Mouse (Mus musculus) hindbrain, postnatal 0 days (tissue): Measurements from ENCODE around the gene Mrrf. TPM values are rescaled to one million over a fixed set of nuclear protein-coding genes. Genes with fewer than 3 reads are reported as not detected.

Source experiments
- ATAC-seq: fragments of 200-750 bp; cut with Nextera tagmentation; 2 replicates; pipeline ENCODE4 v1.8.0; 2017; ENCODE audit warnings: mild to moderate bottlenecking, moderate TSS enrichment, moderate library complexity
- DNase-seq: peaks from one replicate; pipeline ENCODE4 v3.0.0-alpha.2; 2015; ENCODE audit warnings: low spot score
- H3K27ac ChIP-seq: fragments of 300-500 bp; sonication (generic); 2 replicates; pipeline ENCODE4 v1.5.1; 2014; ENCODE audit warnings: mild to moderate bottlenecking
- H3K27me3 ChIP-seq: fragments of 300-500 bp; sonication (generic); 2 replicates; pipeline ENCODE4 v1.6.1; 2014; ENCODE audit warnings: low read length, mixed read lengths; ENCODE audit not compliant: insufficient read depth
- H3K36me3 ChIP-seq: fragments of 300-500 bp; sonication (generic); 2 replicates; pipeline ENCODE4 v1.6.1; 2014; ENCODE audit warnings: low read length, mixed read lengths; ENCODE audit not compliant: insufficient read depth
- H3K4me1 ChIP-seq: fragments of 300-500 bp; sonication (generic); 2 replicates; pipeline ENCODE4 v1.6.1; 2014; ENCODE audit warnings: antibody characterized with exemption, low read length, mixed read lengths; ENCODE audit not compliant: insufficient read depth
- H3K4me2 ChIP-seq: fragments of 300-500 bp; sonication (generic); 2 replicates; pipeline ENCODE4 v1.6.1; 2014; ENCODE audit warnings: low read depth, mild to moderate bottlenecking, low read length, moderate library complexity, mixed read lengths
- H3K4me3 ChIP-seq: fragments of 300-500 bp; sonication (generic); 2 replicates; pipeline ENCODE4 v1.5.1; 2014; ENCODE audit warnings: low read length
- H3K9ac ChIP-seq: fragments of 300-500 bp; sonication (generic); replicated peaks from 2 replicates; pipeline ENCODE4 v1.6.1; 2014; ENCODE audit warnings: mild to moderate bottlenecking, low read length, moderate library complexity, mixed read lengths
- H3K9me3 ChIP-seq: fragments of 300-500 bp; sonication (generic); 2 replicates; pipeline ENCODE4 v1.6.1; 2016; ENCODE audit warnings: low read length, mixed read lengths
- CTCF ChIP-seq: IDR thresholded peaks from 2 replicates; pipeline ENCODE4 v1.5.1; 2016; ENCODE audit warnings: antibody characterized with exemption, control low read depth, low read depth
- WGBS: fragments of 180-500 bp; shearing (Covaris S2); extraction: QIAGEN DNeasy Blood & Tissue Kit; methylation state at CpG from one replicate; pipeline ENCODE4 v1.1.7; 2014; 5-methylcytosine and 5-hydroxymethylcytosine counted together
- polyA plus RNA-seq: library from polyadenylated mRNA; unstranded; fragments of >200 nt; fragmentation: Nextera tagmentation; extraction: Ambion mirVana; gene quantifications from 2 replicates; pipeline ENCODE4 v1.2.1, GENCODE M21; 2015
- total RNA-seq: library from RNA; depleted of rRNA; stranded (reverse); fragments of >200 nt; gene quantifications from 2 replicates; pipeline ENCODE4 v1.2.3, GENCODE M21; 2014

Mrrf gene
- total and polyA plus RNA-seq, 2 experiments from 2014 or later: 12.9 to 17.0 TPM

- no peak overlapping the region for H3K4me3 ChIP-seq
- H3K4me1 ChIP-seq: no peaks in the 10 kb centered on the region
- H3K27me3 ChIP-seq: no peaks in the 10 kb centered on the region
- ATAC-seq: no peak
- 66% methylated on average over 7 of the region's 7 CpGs for WGBS
- no peaks in the 10 kb centered on the region for H3K36me3 ChIP-seq
- H3K9ac ChIP-seq: no peak overlapping the region
- H3K4me2 ChIP-seq: no peak overlapping the region
- DNase-seq: no peak
- no peak for TF ChIP-seq CTCF
- H3K27ac ChIP-seq: no peak overlapping the region
- H3K9me3 ChIP-seq: no peaks in the 10 kb centered on the region
Measured at GRCm38 (mm10) chr2:36222168-36222848, 86.1 kb downstream of the Mrrf start.

GRCm38 (mm10) chr2:36223436-36223835 is 87.2 kb downstream of the Mrrf start:
- Histone ChIP-seq H3K9ac (no peak overlapping the region), H3K9me3 (no peaks in the 10 kb centered on the region), H3K4me2 (no peak overlapping the region), H3K4me3 (no peak overlapping the region), H3K27me3 (no peaks in the 10 kb centered on the region), H3K27ac (no peak overlapping the region), H3K4me1 (no peaks in the 10 kb centered on the region), H3K36me3 (no peaks in the 10 kb centered on the region)
- TF ChIP-seq CTCF: no peak
- DNase-seq: no peak
- no peak for ATAC-seq

GRCm38 (mm10) chr2:36224153-36224552 is 88.0 kb downstream of the Mrrf start:
- no peak overlapping the region for H3K9ac ChIP-seq
- H3K36me3 ChIP-seq: no peaks in the 10 kb centered on the region
- no peaks in the 10 kb centered on the region for H3K9me3 ChIP-seq
- WGBS: 85% methylated on average over 7 of the region's 7 CpGs
- ATAC-seq (no peak), DNase-seq (no peak)
- H3K4me3 ChIP-seq: no peak overlapping the region
- no peaks in the 10 kb centered on the region for H3K4me1 ChIP-seq
- H3K27ac ChIP-seq: no peak overlapping the region
- H3K27me3 ChIP-seq: no peaks in the 10 kb centered on the region
- H3K4me2 ChIP-seq: no peak overlapping the region
- TF ChIP-seq CTCF: no peak

- ATAC-seq (no peak), DNase-seq (peak; percentile 37)
- no peak overlapping the region for H3K9ac ChIP-seq
- no peak for TF ChIP-seq CTCF
- no peaks in the 10 kb centered on the region for H3K9me3 ChIP-seq
- no peak overlapping the region for H3K4me2 ChIP-seq
- no peak overlapping the region for H3K27ac ChIP-seq
- H3K36me3 ChIP-seq: no peaks in the 10 kb centered on the region
- H3K27me3 ChIP-seq: no peaks in the 10 kb centered on the region
- no peaks in the 10 kb centered on the region for H3K4me1 ChIP-seq
- 27% methylated on average over 2 of the region's 2 CpGs for WGBS
- H3K4me3 ChIP-seq: no peak overlapping the region
Measured at GRCm38 (mm10) chr2:36224599-36224998, 88.4 kb downstream of the Mrrf start.

- peaks cover 10% of the 10 kb centered on the region for H3K4me1 ChIP-seq
- peak within 1 kb of the TSS; percentile 58 for H3K4me2 ChIP-seq
- H3K9me3 ChIP-seq: no peaks in the 10 kb centered on the region
- TF ChIP-seq CTCF: peak; percentile 39
- no peak within 1 kb of the TSS for H3K27ac ChIP-seq
- DNase-seq: peak; percentile 46
- H3K9ac ChIP-seq: peak within 1 kb of the TSS; percentile 29
- no peaks in the 10 kb centered on the region for H3K27me3 ChIP-seq
- peak; percentile 54 for ATAC-seq
- no peaks in the 10 kb centered on the region for H3K36me3 ChIP-seq
- WGBS: under 1% methylated on average over 18 of the region's 18 CpGs
- H3K4me3 ChIP-seq: peak within 1 kb of the TSS; percentile 34
Measured at GRCm38 (mm10) chr2:36230366-36230765, 94.2 kb downstream of the Mrrf start, which contains the start of gene Ptgs1. TSS of gene Ptgs1 (plus strand) at chr2:36230426.

GRCm38 (mm10) chr2:36230967-36231366 is 94.8 kb downstream of the Mrrf start:
- H3K9ac ChIP-seq: peak overlapping the region; percentile 29; the same call in 1 of the 2 replicates
- no peaks in the 10 kb centered on the region for H3K27me3 ChIP-seq
- H3K4me1 ChIP-seq: peaks cover 13% of the 10 kb centered on the region
- peak overlapping the region; percentile 58 for H3K4me2 ChIP-seq
- H3K4me3 ChIP-seq: peak overlapping the region; percentile 34
- ATAC-seq (no peak), DNase-seq (no peak)
- 34% methylated on average over 10 of the region's 10 CpGs for WGBS
- no peaks in the 10 kb centered on the region for H3K36me3 ChIP-seq
- H3K9me3 ChIP-seq: no peaks in the 10 kb centered on the region
- H3K27ac ChIP-seq: no peak overlapping the region
- no peak for TF ChIP-seq CTCF
